Mouse (Mus musculus) liver, postnatal 0 days (tissue): ENCODE data around the gene Sntb2. TPM values are rescaled to one million over a fixed set of nuclear protein-coding genes. Genes with fewer than 3 reads are reported as not detected.
A peak's percentile ranks its signal among the peaks of the same experiment; 100 is the strongest.

ENCODE experiments used
- ATAC-seq: fragments of 200-750 bp; cut with Nextera tagmentation; 2 replicates; pipeline ENCODE4 v1.8.0; 2017; ENCODE audit warnings: mild to moderate bottlenecking, moderate library complexity
- DNase-seq: peaks from one replicate; pipeline ENCODE4 v3.0.0-alpha.2; 2016
- H3K27ac ChIP-seq: fragments of 300-500 bp; sonication (generic); 2 replicates; pipeline ENCODE4 v1.5.1; 2014; ENCODE audit warnings: antibody characterized with exemption, moderate library complexity, mild to moderate bottlenecking, low read depth
- H3K27me3 ChIP-seq: fragments of 300-500 bp; sonication (generic); 2 replicates; pipeline ENCODE4 v1.6.1; 2014; ENCODE audit warnings: low read length, control low read depth, mixed read lengths; ENCODE audit not compliant: insufficient read depth
- H3K36me3 ChIP-seq: fragments of 300-500 bp; sonication (generic); replicated peaks from 2 replicates; pipeline ENCODE4 v1.6.1; 2014; ENCODE audit warnings: mild to moderate bottlenecking, control low read depth, low read length, moderate library complexity, mixed read lengths; ENCODE audit not compliant: insufficient read depth
- H3K4me1 ChIP-seq: fragments of 300-500 bp; sonication (generic); 2 replicates; pipeline ENCODE4 v1.6.1; 2014; ENCODE audit warnings: antibody characterized with exemption, mild to moderate bottlenecking, control low read depth; ENCODE audit not compliant: insufficient read depth
- H3K4me2 ChIP-seq: fragments of 300-500 bp; sonication (generic); 2 replicates; pipeline ENCODE4 v1.6.1; 2014; ENCODE audit warnings: low read depth, mild to moderate bottlenecking, low read length, moderate library complexity, mixed read lengths
- H3K4me3 ChIP-seq: fragments of 300-500 bp; sonication (generic); 2 replicates; pipeline ENCODE4 v1.5.1; 2014; ENCODE audit warnings: low read depth, low read length
- H3K9ac ChIP-seq: fragments of 300-500 bp; sonication (generic); replicated peaks from 2 replicates; pipeline ENCODE4 v1.6.1; 2014; ENCODE audit warnings: mild to moderate bottlenecking, moderate library complexity
- H3K9me3 ChIP-seq: fragments of 300-500 bp; sonication (generic); 2 replicates; pipeline ENCODE4 v1.6.1; 2016; ENCODE audit warnings: mild to moderate bottlenecking, control low read depth, low read length, mixed read lengths
- CTCF ChIP-seq: sonication (generic); IDR thresholded peaks from 2 replicates; pipeline ENCODE4 v1.5.1; 2016; ENCODE audit warnings: antibody characterized with exemption, low read depth
- EP300 ChIP-seq: IDR thresholded peaks from 2 replicates; pipeline ENCODE4 v1.6.1; 2016; ENCODE audit warnings: antibody characterized with exemption, low read depth, mild to moderate bottlenecking
- WGBS: fragments of 180-500 bp; shearing (Covaris S2); extraction: QIAGEN DNeasy Blood & Tissue Kit; methylation state at CpG from one replicate; pipeline ENCODE4 v1.1.7; 2014; ENCODE audit not compliant: insufficient replicate concordance; 5-methylcytosine and 5-hydroxymethylcytosine counted together
- polyA plus RNA-seq: library from polyadenylated mRNA; unstranded; fragments of >200 nt; fragmentation: Nextera tagmentation; extraction: Ambion mirVana; gene quantifications from 2 replicates; pipeline ENCODE4 v1.2.1, GENCODE M21; 2015

Sntb2 gene
- 1.8 and 1.9 TPM in 2 replicates for polyA plus RNA-seq

GRCm38 (mm10) chr8:106935324-106935869 lies at the start of gene Sntb2:
TSS of gene Sntb2 (plus strand) at chr8:106935750.
- Histone ChIP-seq H3K27ac (peak within 1 kb of the TSS; percentile 56), H3K9me3 (no peaks in the 10 kb centered on the region), H3K27me3 (peaks cover 15% of the 10 kb centered on the region; the same call in 1 of the 2 replicates), H3K4me1 (peaks cover 17% of the 10 kb centered on the region), H3K9ac (peak within 1 kb of the TSS; percentile 82), H3K4me2 (peak within 1 kb of the TSS; percentile 95), H3K4me3 (peak within 1 kb of the TSS; percentile 73), H3K36me3 (no peaks in the 10 kb centered on the region)
- TF ChIP-seq EP300 (no peak), CTCF (0 out of 2 replicates have a peak, but pooled peaks have one; percentile 7)
- WGBS = under 1% methylated on average over 37 of the region's 41 CpGs
- peak; percentile 93 for DNase-seq
- ATAC-seq = peak; percentile 84

- 39% methylated on average over 5 of the region's 5 CpGs for WGBS
- H3K4me3 ChIP-seq = no peak overlapping the region
- no peak overlapping the region for H3K4me2 ChIP-seq
- H3K27ac ChIP-seq = no peak overlapping the region
- DNase-seq (peak; percentile 84), ATAC-seq (peak; percentile 74)
- H3K9ac ChIP-seq = no peak overlapping the region
- H3K36me3 ChIP-seq = peaks cover 25% of the 10 kb centered on the region
- TF ChIP-seq EP300 = no peak
- TF ChIP-seq CTCF = peak; percentile 90
- no peaks in the 10 kb centered on the region for H3K9me3 ChIP-seq
- H3K4me1 ChIP-seq = peaks cover 15% of the 10 kb centered on the region
- H3K27me3 ChIP-seq = no peaks in the 10 kb centered on the region
These were observed 48.0 kb upstream of the Sntb2 start for GRCm38 (mm10) chr8:106887336-106888189.

GRCm38 (mm10) chr8:106888803-106889202 lies 46.7 kb upstream of the Sntb2 start:
- H3K27ac ChIP-seq = no peak overlapping the region
- peaks cover 18% of the 10 kb centered on the region for H3K36me3 ChIP-seq
- H3K4me1 ChIP-seq = peaks cover 16% of the 10 kb centered on the region
- TF ChIP-seq CTCF (no peak), EP300 (no peak)
- DNase-seq = no peak
- H3K4me3 ChIP-seq = no peak overlapping the region
- no peaks in the 10 kb centered on the region for H3K9me3 ChIP-seq
- H3K27me3 ChIP-seq = no peaks in the 10 kb centered on the region
- WGBS = 82% methylated on average over 3 of the region's 3 CpGs
- H3K4me2 ChIP-seq = no peak overlapping the region
- ATAC-seq = no peak
- H3K9ac ChIP-seq = no peak overlapping the region

- H3K4me3 ChIP-seq = peak overlapping the region; percentile 94
- no peaks in the 10 kb centered on the region for H3K27me3 ChIP-seq
- TF ChIP-seq CTCF = no peak
- H3K36me3 ChIP-seq = peaks cover 5% of the 10 kb centered on the region; the same call in 1 of the 2 replicates
- WGBS = 0% methylated on average over 15 of the region's 15 CpGs
- peaks cover 19% of the 10 kb centered on the region for H3K4me1 ChIP-seq
- no peaks in the 10 kb centered on the region for H3K9me3 ChIP-seq
- DNase-seq = peak; percentile 45
- peak overlapping the region; percentile 97 for H3K27ac ChIP-seq
- H3K9ac ChIP-seq = peak overlapping the region; percentile 98
- ATAC-seq = no peak
- peak overlapping the region; percentile 91 for H3K4me2 ChIP-seq
These were observed 43.2 kb upstream of the Sntb2 start for GRCm38 (mm10) chr8:106892210-106892805.

- H3K27me3 ChIP-seq = no peaks in the 10 kb centered on the region
- H3K4me3 ChIP-seq = peak overlapping the region; percentile 94
- peaks cover 19% of the 10 kb centered on the region for H3K4me1 ChIP-seq
- no peaks in the 10 kb centered on the region for H3K9me3 ChIP-seq
- ATAC-seq (peak; percentile 80), DNase-seq (no peak)
- H3K4me2 ChIP-seq = peak overlapping the region; percentile 91
- H3K9ac ChIP-seq = peak overlapping the region; percentile 98
- WGBS = 3% methylated on average over 42 of the region's 57 CpGs
- H3K36me3 ChIP-seq = peaks cover 12% of the 10 kb centered on the region; the same call in 1 of the 2 replicates
- H3K27ac ChIP-seq = peak overlapping the region; percentile 97
- TF ChIP-seq CTCF (no peak), EP300 (no peak)
These were observed 42.6 kb upstream of the Sntb2 start for GRCm38 (mm10) chr8:106892806-106893451.
